Mouse (Mus musculus) lung, postnatal 0 days (tissue): Measurements from ENCODE around the gene Rab8a.

Source experiments
- CTCF ChIP-seq: IDR thresholded peaks from 2 replicates; pipeline ENCODE4 v1.5.1; 2016; ENCODE audit warnings: antibody characterized with exemption, mild to moderate bottlenecking
- EP300 ChIP-seq: IDR thresholded peaks from 2 replicates; pipeline ENCODE4 v1.6.1; 2016; ENCODE audit warnings: antibody characterized with exemption, mild to moderate bottlenecking, control low read depth

- no peak for TF ChIP-seq CTCF
- no peak for TF ChIP-seq EP300
Observed at GRCm38 (mm10) chr8:72133507-72133906, 27.5 kb upstream of the Rab8a start.
